Mouse (Mus musculus) CH12.LX (cell line): ENCODE measurements at regions not wholly inside any gene's neighbourhood (a gene's known extent, or its start where the extent isn't known, plus 50 kb on each side); places are given as distances from the start of the nearest gene placed in this dataset.

ENCODE experiments used
- DNase-seq: peaks from one replicate; pipeline ENCODE4 v3.0.0-alpha.2; 2013; ENCODE audit errors: extremely low read depth
- H3K27ac ChIP-seq: 2 replicates; pipeline ENCODE4 v1.5.1; 2012; ENCODE audit warnings: low read depth, mild to moderate bottlenecking, control low read depth, moderate library complexity; ENCODE audit not compliant: insufficient read depth
- H3K27me3 ChIP-seq: replicated peaks from 2 replicates; pipeline ENCODE3; 2012; ENCODE audit warnings: inconsistent platforms
- H3K36me3 ChIP-seq, 2 experiments: replicated peaks in 1 of 2; 2 replicates each; pipeline versions ENCODE3 to v1.6.1; 2012; ENCODE audit warnings: inconsistent platforms in 1 of 2, low read length in 1 of 2, mild to moderate bottlenecking in 1 of 2, mixed read lengths in 1 of 2, moderate library complexity in 1 of 2; ENCODE audit not compliant: control insufficient read depth in 1 of 2, insufficient read depth in 1 of 2
- H3K4me1 ChIP-seq, 2 experiments: 2 replicates each; pipeline ENCODE4 v1.6.1; 2012; ENCODE audit warnings: inconsistent platforms in 1 of 2, moderate library complexity in 1 of 2; ENCODE audit not compliant: insufficient read depth in 2 of 2, control insufficient read depth in 1 of 2
- H3K4me2 ChIP-seq: 2 replicates; pipeline ENCODE4 v1.6.1; 2012; ENCODE audit warnings: low read depth, mild to moderate bottlenecking, control low read depth; ENCODE audit not compliant: poor library complexity, insufficient read depth, severe bottlenecking
- H3K4me3 ChIP-seq, 3 experiments: fragments of 150-350 bp in 1 of 3; sonication (generic) in 1 of 3; replicated peaks in 1 of 3; 2 replicates each; pipeline versions ENCODE3 to v1.5.1; 2011 to 2012; ENCODE audit warnings: low read depth in 2 of 3, low read length in 2 of 3, mild to moderate bottlenecking in 2 of 3, moderate library complexity in 2 of 3, control low read depth in 1 of 3, improper control_type of control experiment in 1 of 3, inconsistent platforms in 1 of 3, mixed read lengths in 1 of 3; ENCODE audit not compliant: poor library complexity in 1 of 3
- H3K79me2 ChIP-seq: replicated peaks from 2 replicates; pipeline ENCODE4 v1.6.1; 2012; ENCODE audit warnings: mild to moderate bottlenecking, moderate library complexity; ENCODE audit not compliant: control insufficient read depth, poor library complexity, insufficient read depth, severe bottlenecking; ENCODE audit errors: extremely low read depth
- H3K9ac ChIP-seq: 2 replicates; pipeline ENCODE4 v1.6.1; 2012; ENCODE audit warnings: low read depth, mild to moderate bottlenecking, control low read depth, moderate library complexity; ENCODE audit not compliant: insufficient read depth
- H3K9me3 ChIP-seq: replicated peaks from 2 replicates; pipeline ENCODE3; 2012; ENCODE audit warnings: low read length, inconsistent platforms, mixed read lengths
- CTCF ChIP-seq, 2 experiments: IDR thresholded peaks in 1 of 2; conservative IDR thresholded peaks in 1 of 2; 2 replicates each; pipeline ENCODE4 v1.5.1; 2011 to 2012; ENCODE audit warnings: low read depth in 2 of 2, low read length in 2 of 2, improper control_type of control experiment in 1 of 2, inconsistent platforms in 1 of 2, mild to moderate bottlenecking in 1 of 2, moderate library complexity in 1 of 2
- IRF4 ChIP-seq: IDR thresholded peaks from 2 replicates; pipeline ENCODE4 v1.6.1; 2014; ENCODE audit warnings: low read depth, mild to moderate bottlenecking, inconsistent platforms, low read length, improper control_type of control experiment
- MXI1 ChIP-seq: IDR thresholded peaks from 2 replicates; pipeline ENCODE4 v1.6.1; 2011; ENCODE audit warnings: mild to moderate bottlenecking, low read depth, low read length, improper control_type of control experiment
- ZNF384 ChIP-seq: IDR thresholded peaks from 2 replicates; pipeline ENCODE4 v1.6.1; 2012; ENCODE audit warnings: low read depth, low read length, improper control_type of control experiment, inconsistent platforms
- dilution Hi-C: fragments of 300-500 bp; cut with MboI; formaldehyde crosslinking; loops from 2 replicates; pipeline ENCODE4 v1.14.3; 2020; ENCODE audit warnings: low sequenced_read_pairs; ENCODE audit not compliant: extremely low pct_unique_long_range_greater_than_20kb, extremely low pct_ligation_motif_present
- in situ Hi-C: fragments of 300-500 bp; cut with MboI; formaldehyde crosslinking; loops from 3 replicates; pipeline ENCODE4 v1.14.3; 2019; ENCODE audit warnings: low sequenced_read_pairs, low pct_ligation_motif_present, low pct_unique_long_range_greater_than_20kb, mixed read lengths

- H3K27me3 ChIP-seq, result no peaks in the 10 kb centered on the region
- dilution Hi-C loops, result no loop called here
These were observed 578.9 kb downstream of the Kctd12 start for GRCm38 (mm10) chr14:102403397-102404115.

GRCm38 (mm10) chr14:102402061-102402689 lies 580.3 kb downstream of the Kctd12 start:
- Histone ChIP-seq H3K9me3 (no peaks in the 10 kb centered on the region), H3K4me3 (no peak overlapping the region), H3K27ac (no peak overlapping the region), H3K4me2 (no peak overlapping the region), H3K9ac (no peak overlapping the region), H3K36me3 (no peaks in the 10 kb centered on the region), H3K4me1 (no peaks in the 10 kb centered on the region), H3K27me3 (no peaks in the 10 kb centered on the region), H3K79me2 (no peaks in the 10 kb centered on the region)
- dilution Hi-C loops (no loop called here), in situ Hi-C loops (no loop called here)
- no peak for DNase-seq
- TF ChIP-seq MXI1, result no peak

More at GRCm38 (mm10) chr14:102403397-102404115, 578.9 kb downstream of the Kctd12 start:
- no peak for DNase-seq
- H3K4me2 ChIP-seq, result no peak overlapping the region
- in situ Hi-C loops, result no loop called here
- no peaks in the 10 kb centered on the region for H3K36me3 ChIP-seq
- no peak overlapping the region for H3K27ac ChIP-seq
- no peaks in the 10 kb centered on the region for H3K4me1 ChIP-seq
- no peak overlapping the region for H3K4me3 ChIP-seq
- H3K9ac ChIP-seq, result no peak overlapping the region
- H3K79me2 ChIP-seq, result no peaks in the 10 kb centered on the region
- H3K9me3 ChIP-seq, result no peaks in the 10 kb centered on the region
- TF ChIP-seq CTCF (conservative IDR thresholded peaks at IDR 0.05 in 1 of 2, IDR thresholded peaks at IDR 0.05 in 1 of 2; ENCODE audit: low read depth in 2 of 2, low read length in 2 of 2), result no peak
- TF ChIP-seq ZNF384, result no peak

GRCm38 (mm10) chr14:102396036-102396734 lies 586.3 kb downstream of the Kctd12 start:
- Histone ChIP-seq H3K27ac (no peak overlapping the region), H3K27me3 (no peaks in the 10 kb centered on the region), H3K4me2 (no peak overlapping the region), H3K9ac (no peak overlapping the region), H3K4me1 (no peaks in the 10 kb centered on the region), H3K79me2 (no peaks in the 10 kb centered on the region), H3K4me3 (no peak overlapping the region), H3K9me3 (no peaks in the 10 kb centered on the region), H3K36me3 (no peaks in the 10 kb centered on the region)
- dilution Hi-C loops, result no loop called here
- in situ Hi-C loops, result no loop called here
- DNase-seq, result no peak
- TF ChIP-seq IRF4, result no peak
